Mouse (Mus musculus) forelimb bud, embryonic 11.5 days (tissue): ENCODE data around the gene Ubap2.

Experiments used
- DNase-seq: peaks from one replicate; pipeline ENCODE4 v3.0.0-alpha.2; 2012; ENCODE audit warnings: low read depth, low spot score

Gene Ubap2

DNA sequence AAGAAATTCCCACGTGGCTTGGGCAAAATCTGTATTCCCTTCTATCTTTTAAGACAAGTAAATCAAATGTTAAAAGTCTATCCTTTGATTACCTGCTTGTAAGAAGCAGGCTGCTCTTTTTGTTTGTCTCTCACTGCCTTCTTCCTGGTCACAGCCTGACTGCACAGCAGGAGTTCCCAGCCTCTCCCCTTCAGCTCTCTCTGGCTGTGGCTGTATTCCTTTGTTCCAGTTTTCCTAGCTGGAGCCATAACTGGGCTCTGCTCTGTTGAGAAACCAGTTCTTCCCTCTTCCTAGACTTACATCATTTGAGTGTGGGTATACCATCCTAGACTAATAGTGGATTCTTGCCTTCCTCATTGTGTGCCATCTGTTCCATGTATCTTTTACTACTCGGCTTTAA, 110.0 kb downstream of the Ubap2 start:
- DNase-seq: no peak

DNA sequence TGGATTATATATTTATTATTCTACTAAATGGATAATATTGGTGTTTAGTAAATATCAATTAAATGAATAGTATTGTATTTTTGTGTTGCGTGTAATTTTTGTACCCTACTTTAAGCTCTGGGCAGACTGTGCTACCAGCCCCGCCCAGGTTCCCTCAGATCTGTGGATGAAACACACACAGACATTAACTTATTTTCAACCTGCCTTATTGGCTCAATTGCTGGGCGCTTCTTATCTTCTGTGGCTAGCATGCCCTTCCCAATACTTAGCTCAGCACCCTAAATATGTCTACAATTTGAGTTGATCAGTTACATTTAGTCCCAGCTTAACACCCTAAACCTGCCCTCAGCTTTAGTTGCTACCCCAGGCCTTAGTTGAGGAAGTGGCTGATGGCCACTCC, 113.7 kb downstream of the Ubap2 start:
- no peak for DNase-seq

DNA sequence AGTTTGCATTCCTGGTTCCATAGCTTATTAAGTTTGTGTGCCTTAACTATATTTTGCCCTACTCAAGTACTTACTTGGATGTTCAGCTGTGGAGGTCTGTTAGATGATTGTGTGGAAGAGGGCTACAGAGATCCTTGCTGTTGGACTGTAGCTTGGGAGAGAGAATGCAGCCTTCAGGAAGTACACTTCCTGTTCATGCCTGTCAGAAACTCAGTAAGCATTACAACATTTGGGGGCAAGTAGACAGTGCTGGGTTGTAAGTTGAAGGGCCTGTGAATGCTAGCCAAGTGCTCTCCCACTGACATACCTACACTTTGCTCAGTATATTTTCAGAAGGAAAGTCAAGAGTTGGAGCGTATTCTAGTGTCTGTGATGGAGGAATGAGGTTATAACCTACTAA, 116.7 kb downstream of the Ubap2 start:
- DNase-seq: no peak

DNA sequence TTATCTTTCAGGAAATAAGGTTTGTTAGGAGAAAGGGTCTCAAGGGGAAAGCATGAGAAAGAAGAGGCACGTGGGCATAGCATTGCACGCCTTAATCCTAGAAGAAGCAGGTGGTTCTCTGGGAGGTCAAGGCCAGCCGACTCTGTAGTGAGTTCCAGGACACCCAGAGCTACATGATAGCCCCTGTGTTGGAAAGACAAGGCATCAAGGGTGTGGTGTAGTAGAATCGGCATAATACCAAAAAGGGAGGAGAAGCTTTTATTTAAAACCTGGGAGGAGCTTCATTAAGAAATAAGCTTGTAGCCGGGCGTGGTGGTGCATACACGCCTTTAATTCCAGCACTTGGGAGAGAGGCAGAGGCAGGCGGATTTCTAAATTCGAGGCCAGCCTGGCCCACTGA, 118.0 kb downstream of the Ubap2 start:
- no peak for DNase-seq

DNA sequence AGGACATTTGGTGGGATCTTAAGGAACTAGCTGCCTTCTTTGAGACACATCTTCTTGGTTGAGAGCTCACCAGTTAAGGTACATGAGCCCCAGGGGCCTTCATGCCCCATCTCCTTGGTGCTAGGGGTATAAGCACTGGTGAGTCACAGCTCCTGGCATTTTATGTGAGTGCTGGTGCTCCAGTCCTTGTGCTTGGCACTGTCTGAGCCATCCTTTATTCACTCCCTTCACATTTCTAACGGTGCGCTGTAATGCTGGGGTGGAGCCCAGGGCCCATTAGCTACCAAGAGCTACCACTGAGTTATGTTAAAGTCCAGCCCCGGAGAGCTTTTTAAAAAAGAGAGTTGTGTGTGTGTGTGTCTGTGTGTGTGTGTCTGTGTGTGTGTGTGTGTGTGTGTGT, 121.8 kb downstream of the Ubap2 start:
- DNase-seq: no peak

DNA sequence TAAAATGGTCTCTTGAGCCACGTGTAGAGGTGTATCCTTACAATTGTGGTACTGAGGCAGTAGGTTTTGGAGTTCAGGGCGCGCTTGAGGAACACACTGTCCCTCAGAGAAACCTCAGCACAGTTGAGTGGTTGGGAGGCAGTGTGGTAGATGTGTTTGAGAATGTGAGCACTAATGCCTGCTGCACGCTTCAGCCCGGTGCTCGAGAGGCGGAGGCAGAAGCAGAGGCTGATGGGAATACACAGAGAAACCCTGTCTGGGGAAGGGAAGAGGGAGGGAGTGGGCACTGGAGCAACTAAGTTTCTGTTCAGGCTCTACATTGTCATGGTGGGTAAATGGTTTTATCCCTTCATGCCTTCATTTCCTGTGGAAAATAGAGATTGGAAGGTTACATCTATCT, 123.8 kb downstream of the Ubap2 start:
- no peak for DNase-seq

DNA sequence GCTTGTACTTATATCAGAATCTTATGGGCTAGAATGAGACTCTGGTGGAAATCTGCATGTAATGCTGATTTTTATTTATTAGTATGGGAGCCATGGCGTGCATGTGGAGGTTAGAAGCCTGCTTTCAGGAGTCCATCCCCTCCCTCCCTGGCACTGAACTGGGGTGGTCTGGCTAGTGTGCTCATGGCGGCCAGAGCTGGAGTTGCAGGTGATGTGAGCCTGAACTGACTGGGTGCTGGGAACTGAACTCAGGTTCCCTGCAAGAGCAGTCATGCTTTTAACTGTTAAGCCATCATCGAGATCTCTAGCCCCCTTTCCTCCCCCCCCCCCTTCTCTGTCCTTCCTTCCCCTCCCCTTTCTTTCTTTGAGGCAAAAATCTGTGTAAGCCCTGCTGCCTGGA, 125.1 kb downstream of the Ubap2 start:
- no peak for DNase-seq
